Mouse (Mus musculus) megakaryocyte, embryonic 14.5 days (primary cell): ENCODE data around the gene Mrpl46. TPM values are rescaled to one million over a fixed set of nuclear protein-coding genes. Genes with fewer than 3 reads are reported as not detected.

Experiments
- H3K27me3 ChIP-seq: replicated peaks from 2 replicates; pipeline ENCODE3; 2012; ENCODE audit warnings: inconsistent platforms
- H3K36me3 ChIP-seq: replicated peaks from 2 replicates; pipeline ENCODE3; 2012; ENCODE audit warnings: low read length, inconsistent platforms, mixed read lengths
- H3K4me1 ChIP-seq: 2 replicates; pipeline ENCODE4 v1.6.1; 2012; ENCODE audit warnings: inconsistent platforms
- H3K4me3 ChIP-seq: replicated peaks from 2 replicates; pipeline ENCODE3; 2012; ENCODE audit warnings: moderate library complexity, mild to moderate bottlenecking, inconsistent platforms
- H3K9me3 ChIP-seq: 2 replicates; pipeline ENCODE4 v1.6.1; 2012; ENCODE audit warnings: inconsistent platforms
- FLI1 ChIP-seq: IDR thresholded peaks from 2 replicates; pipeline ENCODE4 v1.6.1; 2012; ENCODE audit warnings: low read length, inconsistent platforms, mixed read lengths
- GATA1 ChIP-seq: IDR thresholded peaks from 3 replicates; pipeline ENCODE4 v1.6.1; 2012; ENCODE audit warnings: mixed read lengths, low read length, inconsistent platforms, borderline replicate concordance
- polyA plus RNA-seq: library from polyadenylated mRNA; stranded (reverse); fragments of >175 nt; gene quantifications from 2 replicates; pipeline ENCODE4 v1.2.3, GENCODE M21; 2012; ENCODE audit warnings: low replicate concordance; ENCODE audit not compliant: insufficient read depth

The Mrpl46 gene
- polyA plus RNA-seq = 14.3 TPM in 1 of 2 replicates, not detected in the other

GRCm38 (mm10) chr7:78782639-78783581 lies at the start of gene Mrpl46, which contains the start of gene Mrps11:
TSS of gene Mrpl46 (minus strand) at chr7:78783531.
TSS of gene Mrps11 (plus strand) at chr7:78783119.
- no peaks in the 10 kb centered on the region for H3K9me3 ChIP-seq
- peaks cover 62% of the 10 kb centered on the region for H3K36me3 ChIP-seq
- H3K4me3 ChIP-seq = peak within 1 kb of the TSS; percentile 99
- TF ChIP-seq GATA1 = no peak
- TF ChIP-seq FLI1 = no peak
- peaks cover 58% of the 10 kb centered on the region for H3K4me1 ChIP-seq
- H3K27me3 ChIP-seq = no peaks in the 10 kb centered on the region

- Histone ChIP-seq H3K27me3 (no peaks in the 10 kb centered on the region), H3K36me3 (peaks cover 73% of the 10 kb centered on the region), H3K4me3 (no peak overlapping the region), H3K9me3 (no peaks in the 10 kb centered on the region), H3K4me1 (peaks cover 30% of the 10 kb centered on the region)
- no peak for TF ChIP-seq GATA1
Measured at GRCm38 (mm10) chr7:78827749-78828362, 44.5 kb upstream of the Mrpl46 start.

GRCm38 (mm10) chr7:78826682-78827385 lies 43.5 kb upstream of the Mrpl46 start:
- TF ChIP-seq GATA1 (no peak), FLI1 (no peak)
- Histone ChIP-seq H3K36me3 (peaks cover 81% of the 10 kb centered on the region), H3K27me3 (no peaks in the 10 kb centered on the region), H3K4me1 (peaks cover 31% of the 10 kb centered on the region), H3K4me3 (no peak overlapping the region), H3K9me3 (no peaks in the 10 kb centered on the region)

- no peaks in the 10 kb centered on the region for H3K9me3 ChIP-seq
- TF ChIP-seq FLI1 = no peak
- TF ChIP-seq GATA1 = no peak
- peaks cover 26% of the 10 kb centered on the region for H3K4me1 ChIP-seq
- no peak overlapping the region for H3K4me3 ChIP-seq
- peaks cover 29% of the 10 kb centered on the region for H3K36me3 ChIP-seq
- H3K27me3 ChIP-seq = no peaks in the 10 kb centered on the region
Measured at GRCm38 (mm10) chr7:78818336-78818735, 35.0 kb upstream of the Mrpl46 start.

GRCm38 (mm10) chr7:78814766-78815165 lies 31.4 kb upstream of the Mrpl46 start:
- H3K4me3 ChIP-seq = no peak overlapping the region
- no peaks in the 10 kb centered on the region for H3K27me3 ChIP-seq
- H3K9me3 ChIP-seq = peaks cover 4% of the 10 kb centered on the region; the same call in 1 of the 2 replicates
- H3K4me1 ChIP-seq = peaks cover 17% of the 10 kb centered on the region
- peaks cover 2% of the 10 kb centered on the region for H3K36me3 ChIP-seq
- TF ChIP-seq FLI1 (no peak), GATA1 (no peak)

- H3K4me3 ChIP-seq = no peak overlapping the region
- H3K27me3 ChIP-seq = no peaks in the 10 kb centered on the region
- H3K9me3 ChIP-seq = peaks cover 4% of the 10 kb centered on the region; the same call in 1 of the 2 replicates
- TF ChIP-seq FLI1 (no peak), GATA1 (no peak)
- no peaks in the 10 kb centered on the region for H3K36me3 ChIP-seq
- peaks cover 25% of the 10 kb centered on the region for H3K4me1 ChIP-seq
Measured at GRCm38 (mm10) chr7:78813791-78814190, 30.5 kb upstream of the Mrpl46 start.

- H3K9me3 ChIP-seq = no peaks in the 10 kb centered on the region
- TF ChIP-seq GATA1 = no peak
- no peak for TF ChIP-seq FLI1
- H3K4me1 ChIP-seq = peaks cover 56% of the 10 kb centered on the region
- H3K27me3 ChIP-seq = no peaks in the 10 kb centered on the region
- H3K36me3 ChIP-seq = no peaks in the 10 kb centered on the region
- H3K4me3 ChIP-seq = no peak overlapping the region
Measured at GRCm38 (mm10) chr7:78807192-78807591, 23.9 kb upstream of the Mrpl46 start.

GRCm38 (mm10) chr7:78803841-78804240 lies 20.5 kb upstream of the Mrpl46 start:
- peak overlapping the region; percentile 20 for H3K4me3 ChIP-seq
- H3K4me1 ChIP-seq = peaks cover 79% of the 10 kb centered on the region
- H3K36me3 ChIP-seq = no peaks in the 10 kb centered on the region
- no peak for TF ChIP-seq GATA1
- TF ChIP-seq FLI1 = no peak
- H3K27me3 ChIP-seq = no peaks in the 10 kb centered on the region
- H3K9me3 ChIP-seq = no peaks in the 10 kb centered on the region

GRCm38 (mm10) chr7:78799730-78800496 lies 16.6 kb upstream of the Mrpl46 start:
- H3K4me3 ChIP-seq = peak overlapping the region; percentile 83
- H3K4me1 ChIP-seq = peaks cover 91% of the 10 kb centered on the region
- H3K36me3 ChIP-seq = peaks cover 13% of the 10 kb centered on the region
- TF ChIP-seq GATA1 = peak; percentile 39; the same call in 1 of the 3 replicates
- no peak for TF ChIP-seq FLI1
- H3K27me3 ChIP-seq = no peaks in the 10 kb centered on the region
- H3K9me3 ChIP-seq = no peaks in the 10 kb centered on the region
